Mouse (Mus musculus) neural tube, embryonic 12.5 days (tissue): ENCODE data around the gene Itga6. TPM values are rescaled to one million over a fixed set of nuclear protein-coding genes. Genes with fewer than 3 reads are reported as not detected.

Source experiments
- ATAC-seq: fragments of 200-750 bp; cut with Nextera tagmentation; 2 replicates; pipeline ENCODE4 v1.8.0; 2017; ENCODE audit warnings: low read depth, mild to moderate bottlenecking, moderate TSS enrichment, moderate library complexity; ENCODE audit not compliant: low FRiP score
- H3K27ac ChIP-seq: fragments of 300-500 bp; sonication (generic); 2 replicates; pipeline ENCODE4 v1.5.1; 2016
- H3K27me3 ChIP-seq: fragments of 300-500 bp; sonication (generic); replicated peaks from 2 replicates; pipeline ENCODE4 v1.6.1; 2016; ENCODE audit warnings: mild to moderate bottlenecking
- H3K36me3 ChIP-seq: fragments of 300-500 bp; sonication (generic); 2 replicates; pipeline ENCODE4 v1.6.1; 2016; ENCODE audit warnings: mild to moderate bottlenecking
- H3K4me1 ChIP-seq: fragments of 300-500 bp; sonication (generic); 2 replicates; pipeline ENCODE4 v1.6.1; 2016
- H3K4me2 ChIP-seq: fragments of 300-500 bp; sonication (generic); replicated peaks from 2 replicates; pipeline ENCODE4 v1.6.1; 2016; ENCODE audit warnings: mild to moderate bottlenecking
- H3K4me3 ChIP-seq: fragments of 300-500 bp; sonication (generic); 2 replicates; pipeline ENCODE4 v1.5.1; 2016
- H3K9ac ChIP-seq: fragments of 300-500 bp; sonication (generic); 2 replicates; pipeline ENCODE4 v1.6.1; 2016; ENCODE audit warnings: mild to moderate bottlenecking
- H3K9me3 ChIP-seq: fragments of 300-500 bp; sonication (generic); 2 replicates; pipeline ENCODE4 v1.6.1; 2016; ENCODE audit warnings: mild to moderate bottlenecking
- WGBS: fragments of 180-500 bp; shearing (Covaris S2); methylation state at CpG from one replicate; pipeline ENCODE4 v1.1.7; 2016; 5-methylcytosine and 5-hydroxymethylcytosine counted together
- polyA plus RNA-seq: library from polyadenylated mRNA; unstranded; fragments of >200 nt; fragmentation: Nextera tagmentation; extraction: Ambion mirVana; gene quantifications from 2 replicates; pipeline ENCODE4 v1.2.1, GENCODE M21; 2016

Itga6 gene
- polyA plus RNA-seq, 1 experiment from 2014 or later, result 35.7 TPM

DNA sequence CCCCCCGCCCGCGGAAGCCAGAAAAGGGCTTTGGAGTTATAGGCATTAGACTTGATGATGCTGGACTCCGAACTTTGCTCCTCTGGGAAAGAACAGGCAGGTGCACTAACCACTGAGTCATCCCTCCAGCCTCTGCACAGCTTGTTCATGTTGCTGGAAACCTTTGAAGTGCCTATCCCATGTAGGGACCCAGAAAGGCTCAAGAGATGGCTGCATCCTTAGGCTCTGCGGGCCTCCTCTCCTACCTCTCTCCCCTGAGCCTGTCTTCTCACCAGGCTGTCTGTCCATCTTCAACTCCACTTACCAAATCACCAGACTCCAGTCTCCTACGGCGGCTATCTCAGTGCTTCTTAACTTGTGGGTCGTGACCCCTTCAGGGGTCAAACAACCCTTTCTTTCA lies 68.0 kb downstream of the Itga6 start:
- Histone ChIP-seq H3K4me3 (no peak overlapping the region), H3K27me3 (no peaks in the 10 kb centered on the region), H3K4me1 (peaks cover 17% of the 10 kb centered on the region), H3K4me2 (no peak overlapping the region), H3K9ac (no peak overlapping the region), H3K9me3 (no peaks in the 10 kb centered on the region), H3K27ac (no peak overlapping the region), H3K36me3 (no peaks in the 10 kb centered on the region)
- 90% methylated on average over 8 of the region's 8 CpGs for WGBS
- ATAC-seq, result no peak

DNA sequence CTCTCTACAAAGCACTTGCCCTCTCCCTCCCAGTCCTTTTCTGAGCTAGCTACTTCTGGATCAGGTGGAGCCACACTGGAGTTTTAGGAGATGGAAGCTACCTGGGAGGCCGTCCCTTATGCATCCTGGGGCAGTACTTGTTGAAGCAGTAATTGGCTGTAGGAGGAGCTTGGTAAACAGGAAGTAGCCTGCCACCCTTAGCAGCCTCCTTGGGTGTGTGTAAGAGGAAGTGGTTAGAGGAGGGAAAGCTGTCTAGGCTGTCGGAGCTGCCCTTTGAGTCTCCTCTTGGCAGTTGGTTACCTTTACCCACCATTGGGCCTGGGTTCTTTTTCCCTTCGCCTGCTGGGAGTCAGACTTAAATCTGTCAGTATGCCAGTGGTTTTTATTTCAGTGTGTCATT lies 68.6 kb downstream of the Itga6 start:
- H3K27ac ChIP-seq, result no peak overlapping the region

DNA sequence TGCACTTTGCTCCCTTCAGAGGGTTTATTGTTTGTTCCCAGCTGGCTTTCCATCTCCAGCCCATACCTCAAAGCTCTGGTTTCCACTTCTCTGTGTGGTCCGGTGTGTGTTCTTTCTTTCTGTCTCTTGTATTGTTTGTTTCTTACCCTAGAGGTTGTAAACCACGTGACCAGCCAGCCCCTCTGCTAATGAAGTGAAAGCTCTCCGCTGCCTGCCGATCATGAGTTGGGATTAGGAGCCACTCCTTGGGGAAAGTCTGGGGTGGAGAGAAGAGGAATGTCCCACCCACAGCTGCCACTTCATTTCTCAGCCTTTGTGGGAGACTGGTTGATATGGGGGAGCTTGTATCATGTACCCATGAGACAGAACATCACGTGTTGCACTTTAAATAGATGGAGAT lies 69.9 kb downstream of the Itga6 start:
- Histone ChIP-seq H3K9me3 (no peaks in the 10 kb centered on the region), H3K4me3 (no peak overlapping the region), H3K27ac (no peak overlapping the region), H3K36me3 (no peaks in the 10 kb centered on the region), H3K27me3 (no peaks in the 10 kb centered on the region), H3K9ac (no peak overlapping the region), H3K4me2 (no peak overlapping the region), H3K4me1 (peaks cover 17% of the 10 kb centered on the region)
- no peak for ATAC-seq
- WGBS, result 20% methylated on average over 5 of the region's 5 CpGs

More for the DNA sequence above, 68.6 kb downstream of the Itga6 start:
- peaks cover 17% of the 10 kb centered on the region for H3K4me1 ChIP-seq
- H3K27me3 ChIP-seq, result no peaks in the 10 kb centered on the region
- no peaks in the 10 kb centered on the region for H3K36me3 ChIP-seq
- 46% methylated on average over 3 of the region's 3 CpGs for WGBS
- no peaks in the 10 kb centered on the region for H3K9me3 ChIP-seq
- H3K4me2 ChIP-seq, result no peak overlapping the region
- no peak overlapping the region for H3K4me3 ChIP-seq
- ATAC-seq, result no peak
- no peak overlapping the region for H3K9ac ChIP-seq

DNA sequence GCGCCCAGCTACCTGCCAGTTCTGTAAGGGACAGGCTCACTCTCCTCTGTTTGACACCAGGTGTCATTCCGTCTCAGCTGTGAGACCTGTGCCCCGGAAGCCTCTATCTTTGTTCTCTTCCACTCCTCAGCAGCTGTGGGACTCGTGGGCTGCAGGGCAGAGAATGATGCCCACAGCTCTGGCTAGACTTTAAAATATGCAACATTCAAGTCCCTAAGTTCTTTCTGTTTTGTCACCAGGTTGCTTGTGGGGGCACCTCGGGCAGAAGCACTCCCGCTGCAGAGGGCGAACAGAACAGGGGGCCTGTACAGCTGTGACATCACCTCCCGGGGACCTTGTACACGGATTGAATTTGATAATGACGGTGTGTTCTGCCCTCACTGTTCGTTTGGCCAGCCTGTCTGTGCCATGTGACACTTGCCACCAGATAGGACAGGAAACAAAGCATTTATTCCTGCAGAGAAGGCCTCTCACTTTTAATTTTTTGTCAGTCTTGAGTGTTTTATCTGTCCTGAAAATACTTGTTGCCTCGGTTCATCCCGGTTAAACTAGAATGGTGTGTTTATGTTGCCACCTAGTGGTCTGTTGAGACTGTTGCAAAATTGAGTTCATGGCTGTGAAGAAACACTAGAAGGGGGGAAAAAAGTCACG lies 71.1 kb downstream of the Itga6 start:
- Histone ChIP-seq H3K9ac (no peak overlapping the region), H3K4me1 (peaks cover 17% of the 10 kb centered on the region), H3K36me3 (no peaks in the 10 kb centered on the region), H3K27me3 (no peaks in the 10 kb centered on the region), H3K27ac (no peak overlapping the region), H3K9me3 (no peaks in the 10 kb centered on the region), H3K4me3 (no peak overlapping the region), H3K4me2 (no peak overlapping the region)
- WGBS, result 44% methylated on average over 14 of the region's 14 CpGs
- no peak for ATAC-seq

DNA sequence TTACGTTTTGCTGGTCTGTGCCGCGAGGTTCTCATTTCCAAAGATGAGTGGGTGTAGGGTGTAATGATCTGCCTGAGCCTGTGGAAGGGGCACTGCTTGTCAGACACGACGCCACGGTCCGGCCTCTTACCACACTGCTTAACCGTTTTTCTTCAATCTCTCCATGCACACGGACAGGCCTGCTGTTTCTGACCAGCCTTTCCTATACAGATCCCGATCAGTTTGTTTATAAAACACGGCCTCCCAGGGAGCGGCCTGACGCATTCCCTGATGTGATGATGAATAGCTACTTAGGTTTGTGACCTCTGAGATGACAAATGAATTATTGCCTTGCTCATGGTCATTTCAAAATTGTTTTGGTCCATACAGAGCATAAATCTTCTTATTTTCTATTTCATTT lies 78.7 kb downstream of the Itga6 start:
- no peak overlapping the region for H3K4me3 ChIP-seq
- H3K36me3 ChIP-seq, result 0 out of 2 replicates have a peak, but pooled peaks cover 4% of the 10 kb centered on the region
- 68% methylated on average over 13 of the region's 13 CpGs for WGBS
- no peak for ATAC-seq
- H3K27me3 ChIP-seq, result no peaks in the 10 kb centered on the region
- no peak overlapping the region for H3K9ac ChIP-seq
- H3K4me1 ChIP-seq, result no peaks in the 10 kb centered on the region
- H3K27ac ChIP-seq, result no peak overlapping the region
- no peak overlapping the region for H3K4me2 ChIP-seq
- no peaks in the 10 kb centered on the region for H3K9me3 ChIP-seq

DNA sequence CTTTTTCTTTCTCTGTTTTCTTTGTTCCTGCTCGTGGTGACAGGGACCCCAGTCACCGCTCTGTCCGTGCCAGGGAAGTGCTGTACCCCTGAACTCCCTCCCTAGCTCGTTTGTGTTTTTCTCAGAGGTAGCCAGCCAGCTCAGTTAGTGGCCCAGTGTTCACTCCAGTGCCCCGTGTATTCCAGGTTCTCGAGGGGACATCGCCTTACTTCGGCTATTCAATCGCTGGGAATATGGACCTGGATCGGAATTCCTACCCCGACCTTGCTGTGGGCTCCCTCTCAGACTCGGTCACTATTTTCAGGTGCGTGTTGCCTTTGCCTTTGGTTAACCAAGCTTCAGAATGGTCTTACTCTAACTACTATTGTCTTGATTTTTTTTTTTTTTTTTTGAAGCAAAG lies 82.3 kb downstream of the Itga6 start:
- Histone ChIP-seq H3K27me3 (no peaks in the 10 kb centered on the region), H3K27ac (no peak overlapping the region), H3K4me2 (no peak overlapping the region), H3K4me1 (no peaks in the 10 kb centered on the region), H3K4me3 (no peak overlapping the region), H3K36me3 (0 out of 2 replicates have a peak, but pooled peaks cover under 1% of the 10 kb centered on the region), H3K9me3 (no peaks in the 10 kb centered on the region), H3K9ac (no peak overlapping the region)
- no peak for ATAC-seq
- WGBS, result 85% methylated on average over 13 of the region's 13 CpGs

DNA sequence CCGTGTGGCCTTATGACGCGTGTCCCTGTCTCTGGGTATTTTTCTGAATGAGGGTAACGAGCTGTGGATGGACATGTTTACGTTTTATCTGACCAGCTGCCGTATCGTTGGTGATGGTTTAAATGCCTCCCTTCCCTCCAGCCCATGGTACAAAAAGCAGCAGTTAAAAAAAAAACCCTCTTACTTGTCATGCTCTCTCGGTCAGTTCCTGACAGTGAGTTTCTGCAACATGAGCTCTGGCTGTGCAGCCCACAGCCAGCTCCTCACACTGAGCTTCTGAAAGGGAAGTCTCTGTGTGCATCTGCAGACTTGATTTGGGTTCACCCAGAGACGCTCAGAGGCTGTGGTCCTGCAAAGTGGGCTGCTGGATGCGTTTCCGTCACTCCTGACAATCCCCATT lies 83.5 kb downstream of the Itga6 start:
- H3K4me1 ChIP-seq, result no peaks in the 10 kb centered on the region
- ATAC-seq, result no peak
- no peak overlapping the region for H3K4me3 ChIP-seq
- 75% methylated on average over 11 of the region's 11 CpGs for WGBS
- no peak overlapping the region for H3K4me2 ChIP-seq
- no peaks in the 10 kb centered on the region for H3K27me3 ChIP-seq
- no peaks in the 10 kb centered on the region for H3K9me3 ChIP-seq
- no peak overlapping the region for H3K27ac ChIP-seq
- H3K9ac ChIP-seq, result no peak overlapping the region
- no peaks in the 10 kb centered on the region for H3K36me3 ChIP-seq

DNA sequence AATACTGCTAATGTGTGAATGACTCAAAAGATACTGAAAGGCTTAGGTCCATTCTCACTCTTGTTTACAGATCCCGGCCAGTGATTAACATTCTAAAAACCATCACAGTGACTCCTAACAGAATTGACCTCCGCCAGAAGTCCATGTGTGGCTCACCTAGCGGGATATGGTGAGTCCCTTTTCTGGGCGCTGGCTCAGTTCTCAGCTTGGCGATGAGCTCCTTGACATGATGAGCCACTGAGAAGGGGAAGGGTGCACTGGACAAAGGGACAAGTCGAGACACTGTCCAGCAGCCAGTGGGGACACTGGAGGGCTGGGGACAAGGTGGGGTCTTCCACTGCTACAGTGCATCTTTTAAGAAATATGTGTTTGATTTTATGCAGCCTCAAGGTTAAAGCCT lies 88.2 kb downstream of the Itga6 start:
- Histone ChIP-seq H3K36me3 (no peaks in the 10 kb centered on the region), H3K4me3 (no peak overlapping the region), H3K4me1 (no peaks in the 10 kb centered on the region), H3K27me3 (no peaks in the 10 kb centered on the region), H3K4me2 (no peak overlapping the region), H3K27ac (no peak overlapping the region), H3K9ac (no peak overlapping the region), H3K9me3 (no peaks in the 10 kb centered on the region)
- ATAC-seq, result no peak
- 87% methylated on average over 6 of the region's 6 CpGs for WGBS

DNA sequence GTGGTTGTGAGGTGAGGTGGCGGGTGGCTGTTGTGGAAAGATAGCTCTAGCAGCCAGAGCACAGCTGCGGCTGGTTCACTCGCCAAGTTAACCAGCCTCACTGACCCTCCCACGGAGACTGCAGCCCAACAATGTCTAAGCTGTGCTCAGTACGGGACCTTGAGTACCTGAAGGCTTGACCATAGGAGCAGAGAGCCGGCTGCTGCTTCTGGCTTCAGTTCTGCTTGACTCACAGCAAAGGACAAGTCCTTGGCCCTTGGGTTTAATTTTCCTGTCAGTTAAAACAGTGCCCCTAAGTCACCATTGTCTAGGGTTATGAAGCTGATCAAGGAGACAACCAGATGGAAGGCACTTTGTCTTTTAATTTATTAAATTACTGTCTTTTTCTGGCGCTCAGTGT lies 89.0 kb downstream of the Itga6 start:
- Histone ChIP-seq H3K9ac (no peak overlapping the region), H3K36me3 (no peaks in the 10 kb centered on the region), H3K4me2 (no peak overlapping the region), H3K4me3 (no peak overlapping the region), H3K27me3 (no peaks in the 10 kb centered on the region), H3K4me1 (no peaks in the 10 kb centered on the region), H3K9me3 (no peaks in the 10 kb centered on the region), H3K27ac (no peak overlapping the region)
- WGBS, result 83% methylated on average over 7 of the region's 7 CpGs
- ATAC-seq, result no peak

DNA sequence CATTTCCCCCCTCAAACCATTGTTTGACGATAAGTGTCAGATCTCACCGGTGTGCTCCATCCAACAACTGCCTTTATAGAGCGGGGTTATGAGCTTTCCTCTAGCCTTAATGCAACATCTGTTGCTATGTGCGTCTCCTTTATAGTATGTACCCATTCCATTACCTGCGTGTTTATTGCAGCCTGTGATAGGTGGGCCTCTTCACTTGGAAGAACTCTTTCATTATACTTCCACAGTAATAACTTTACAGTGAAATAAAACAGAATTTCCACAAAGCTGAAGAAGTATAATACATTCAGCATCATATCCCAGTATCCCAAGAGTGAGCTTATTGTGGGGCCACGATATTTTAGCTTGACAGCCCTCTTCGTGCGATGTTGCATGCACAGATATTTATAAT lies 90.1 kb downstream of the Itga6 start:
- H3K4me1 ChIP-seq, result no peaks in the 10 kb centered on the region
- no peaks in the 10 kb centered on the region for H3K36me3 ChIP-seq
- no peak overlapping the region for H3K9ac ChIP-seq
- no peak for ATAC-seq
- H3K27me3 ChIP-seq, result no peaks in the 10 kb centered on the region
- 93% methylated on average over 8 of the region's 8 CpGs for WGBS
- no peak overlapping the region for H3K4me3 ChIP-seq
- no peaks in the 10 kb centered on the region for H3K9me3 ChIP-seq
- H3K27ac ChIP-seq, result no peak overlapping the region
- no peak overlapping the region for H3K4me2 ChIP-seq

DNA sequence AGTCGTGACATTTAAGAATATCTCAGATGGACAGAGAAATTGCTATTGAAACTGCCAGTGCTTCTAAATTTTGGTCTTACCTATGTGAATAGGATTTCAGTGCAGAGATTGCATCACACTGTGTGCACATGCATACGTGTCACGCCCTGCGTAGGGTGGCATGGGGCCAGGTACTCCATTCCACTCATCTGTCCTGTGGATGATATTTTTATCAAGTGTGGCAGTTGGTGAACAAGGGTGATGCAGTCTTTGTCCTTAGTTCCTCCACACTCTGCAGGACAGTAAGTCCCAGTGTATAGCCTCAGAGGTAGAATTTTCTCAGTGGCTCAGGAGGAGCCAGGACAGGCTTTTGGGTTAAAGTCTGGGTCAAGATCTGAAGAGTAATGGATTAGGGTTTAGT lies 90.8 kb downstream of the Itga6 start:
- no peak overlapping the region for H3K4me2 ChIP-seq
- WGBS, result 94% methylated on average over 4 of the region's 4 CpGs
- H3K36me3 ChIP-seq, result no peaks in the 10 kb centered on the region
- H3K27ac ChIP-seq, result no peak overlapping the region
- ATAC-seq, result no peak
- H3K4me3 ChIP-seq, result no peak overlapping the region
- H3K9ac ChIP-seq, result no peak overlapping the region
- H3K9me3 ChIP-seq, result no peaks in the 10 kb centered on the region
- H3K27me3 ChIP-seq, result no peaks in the 10 kb centered on the region
- H3K4me1 ChIP-seq, result no peaks in the 10 kb centered on the region

DNA sequence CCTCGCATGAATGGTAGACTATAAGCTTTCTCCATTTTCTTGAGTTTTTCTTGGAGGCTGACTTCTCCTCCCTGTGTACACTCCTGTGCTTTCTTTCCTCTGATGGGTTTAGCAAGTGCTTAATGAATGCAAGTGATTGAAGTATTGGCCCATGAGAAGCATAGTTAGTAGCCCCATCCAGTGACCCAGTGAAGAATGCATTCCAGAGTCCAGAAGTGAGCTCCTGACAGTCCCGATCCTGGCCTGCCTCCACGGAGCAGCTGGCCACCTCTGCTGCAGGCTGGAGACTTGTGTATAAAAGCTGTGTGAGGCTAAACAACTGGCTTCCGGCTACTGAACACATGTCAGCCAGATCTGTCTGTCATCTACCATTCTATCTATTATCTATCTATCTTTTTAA lies 91.8 kb downstream of the Itga6 start:
- Histone ChIP-seq H3K9ac (no peak overlapping the region), H3K4me1 (no peaks in the 10 kb centered on the region), H3K4me3 (no peak overlapping the region), H3K27me3 (no peaks in the 10 kb centered on the region), H3K36me3 (no peaks in the 10 kb centered on the region), H3K4me2 (no peak overlapping the region), H3K9me3 (no peaks in the 10 kb centered on the region), H3K27ac (no peak overlapping the region)
- ATAC-seq, result no peak
- WGBS, result 71% methylated on average over 4 of the region's 4 CpGs

DNA sequence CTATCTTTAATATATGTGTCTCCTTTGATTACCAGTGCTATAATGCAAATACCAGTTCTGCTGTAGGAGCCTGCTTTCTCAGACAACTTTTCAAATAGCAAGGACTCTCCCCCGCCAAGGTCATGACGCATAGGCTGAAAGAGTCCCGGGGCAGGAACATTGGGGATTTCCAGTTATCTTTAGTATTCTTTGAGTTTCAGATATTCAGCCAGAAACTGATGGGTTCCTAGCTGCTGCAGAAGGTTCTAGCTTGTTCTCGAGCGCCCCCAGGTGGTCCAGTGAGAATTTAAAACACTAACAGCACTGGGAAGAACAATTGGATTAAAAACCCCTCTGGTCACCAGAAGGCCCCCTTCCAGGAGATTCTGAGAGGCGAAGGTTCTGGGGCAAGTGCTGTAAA lies 92.4 kb downstream of the Itga6 start:
- no peak overlapping the region for H3K4me3 ChIP-seq
- no peak overlapping the region for H3K9ac ChIP-seq
- WGBS, result 51% methylated on average over 6 of the region's 6 CpGs
- H3K27ac ChIP-seq, result no peak overlapping the region
- H3K36me3 ChIP-seq, result no peaks in the 10 kb centered on the region
- no peaks in the 10 kb centered on the region for H3K27me3 ChIP-seq
- no peaks in the 10 kb centered on the region for H3K4me1 ChIP-seq
- H3K9me3 ChIP-seq, result no peaks in the 10 kb centered on the region
- no peak overlapping the region for H3K4me2 ChIP-seq
- ATAC-seq, result no peak
